Mouse (Mus musculus) urinary bladder, postnatal 25 days (tissue): ENCODE results near the gene Tpgs1.

Experiments used
- DNase-seq: peaks from one replicate; pipeline ENCODE4 v3.0.0; 2022; ENCODE audit warnings: low spot score

Tpgs1 gene

DNA sequence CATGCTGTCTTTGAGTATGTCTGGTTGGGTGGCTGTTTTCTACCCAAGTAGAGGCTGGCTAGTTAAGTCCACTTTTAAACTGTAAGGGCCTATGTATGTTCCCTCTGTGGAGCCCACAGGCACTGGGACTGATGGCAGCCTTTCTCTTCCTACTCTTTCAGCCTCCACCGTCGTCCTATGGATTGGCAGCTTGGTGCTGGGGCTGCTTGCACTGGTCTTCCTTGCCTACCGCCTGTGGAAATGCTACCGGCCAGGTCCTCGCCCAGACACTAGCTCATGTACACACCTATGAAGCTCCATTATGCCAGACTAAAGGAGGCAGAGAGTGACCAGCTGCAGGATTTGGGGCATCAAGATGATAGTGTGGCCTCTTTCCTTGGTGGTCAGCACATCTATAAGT is 1.1 kb upstream of the Tpgs1 start:
- DNase-seq: no peak

DNA sequence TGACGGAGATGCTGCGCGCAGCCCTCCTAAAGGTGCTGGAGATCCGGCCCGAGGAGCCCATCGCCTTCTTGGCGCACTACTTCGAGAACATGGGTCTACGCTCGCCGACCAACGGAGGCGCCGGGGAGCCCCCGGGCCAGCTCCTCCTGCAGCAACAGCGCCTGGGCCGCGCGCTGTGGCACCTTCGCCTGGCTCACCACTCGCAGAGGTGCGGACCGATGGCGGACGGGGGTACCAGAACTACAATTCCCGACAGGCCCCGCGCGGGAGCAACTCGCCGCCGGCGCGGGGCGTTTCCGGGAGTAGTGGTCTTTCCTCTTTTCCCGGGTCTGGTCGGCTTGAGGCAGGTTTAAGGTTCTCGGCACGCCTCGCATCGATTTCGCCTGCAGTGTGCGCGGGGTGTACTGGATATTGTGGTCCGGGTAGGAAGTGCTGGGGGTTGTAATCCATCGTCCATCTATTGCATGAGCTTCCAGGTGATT is 448 bp downstream of the Tpgs1 start:
- DNase-seq: peak; percentile 70

DNA sequence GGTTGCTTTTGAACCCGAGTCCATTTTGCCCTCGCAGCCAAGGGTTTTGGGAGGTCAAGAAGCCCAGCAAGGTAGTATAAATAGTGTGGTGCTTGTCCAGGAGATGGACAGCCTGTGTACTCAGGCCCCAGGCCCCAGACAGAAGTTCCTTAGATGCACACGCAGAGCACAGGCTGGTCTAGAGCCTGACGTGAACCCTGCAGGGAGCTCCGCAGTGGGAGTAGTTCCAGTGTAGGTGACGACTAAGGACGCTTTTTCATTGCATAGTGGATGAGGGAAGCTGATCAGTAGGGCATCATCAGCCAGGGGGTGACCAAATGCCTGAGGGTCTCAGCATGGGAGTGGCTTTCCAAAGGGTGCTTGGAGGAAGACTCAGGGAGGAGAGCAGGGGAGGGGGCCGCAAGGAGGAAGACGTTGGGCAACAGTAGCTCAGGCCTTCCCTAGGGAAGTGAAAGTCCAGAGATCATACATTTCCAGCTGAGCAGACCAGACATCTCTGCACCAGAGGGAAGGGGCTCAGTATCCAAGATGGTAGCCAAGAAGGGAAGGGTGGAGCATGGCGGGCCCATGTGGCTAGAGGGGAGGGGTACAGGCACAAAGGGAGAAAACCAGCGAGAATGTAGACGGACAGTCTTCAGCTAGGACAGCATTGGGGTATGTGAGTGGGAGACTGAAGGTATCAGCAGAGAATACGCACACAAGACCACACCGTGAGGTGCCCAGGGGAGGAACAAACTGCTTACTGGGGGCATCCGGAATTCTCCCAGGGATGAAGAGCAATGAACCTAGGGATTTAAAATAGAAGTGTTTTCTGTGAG is 1.1 kb downstream of the Tpgs1 start:
- no peak for DNase-seq

DNA sequence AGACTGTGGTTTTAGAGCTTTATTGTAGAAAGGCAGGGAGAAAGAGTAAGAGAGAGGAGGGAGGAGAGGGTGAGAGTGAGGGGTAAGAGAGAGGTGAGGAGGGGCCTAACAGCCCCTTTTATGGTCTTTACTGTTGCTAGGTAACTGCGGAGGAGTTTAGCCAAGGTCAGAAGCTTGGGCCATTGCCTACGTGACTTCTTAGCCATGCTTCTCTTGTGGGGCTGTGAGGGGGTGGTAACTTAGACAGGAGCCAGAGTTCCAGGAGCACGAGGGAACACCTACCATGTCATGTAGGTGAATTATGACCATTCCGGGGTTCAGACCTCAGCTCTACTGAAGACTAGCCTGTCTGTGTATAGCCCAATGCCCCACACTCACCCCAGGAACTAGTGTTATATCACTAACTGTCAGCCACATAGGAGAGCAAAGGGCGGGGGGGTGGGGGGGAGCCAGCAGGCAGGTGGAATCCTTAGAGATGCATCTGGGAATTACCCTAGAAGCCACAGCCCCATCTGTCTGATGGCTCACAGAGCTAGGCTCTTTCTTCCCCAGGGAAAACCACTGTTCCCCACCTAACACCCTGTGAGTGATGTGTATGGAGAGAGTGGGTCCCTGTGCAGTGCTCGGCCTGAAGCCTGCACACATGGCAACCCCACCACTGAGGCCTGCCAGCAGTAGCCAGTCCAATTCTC is 2.4 kb downstream of the Tpgs1 start:
- no peak for DNase-seq

DNA sequence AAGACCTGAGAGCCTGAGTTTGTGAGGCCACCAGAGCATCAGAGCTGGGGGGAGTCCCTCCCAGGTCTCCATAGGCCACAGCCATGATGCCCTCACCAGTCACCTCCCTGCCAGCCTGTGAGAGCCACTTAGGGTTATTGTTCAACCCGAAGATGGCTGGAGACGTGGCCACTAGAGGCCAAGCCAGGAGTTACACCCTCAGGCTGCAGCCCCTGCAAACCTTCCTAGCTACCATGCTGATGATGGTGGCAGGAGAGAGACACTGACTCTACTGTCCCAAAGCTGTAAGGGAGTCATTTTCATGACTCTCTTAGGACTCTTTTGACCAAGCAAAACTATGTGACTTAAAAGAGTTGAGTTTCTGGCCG is 2.9 kb downstream of the Tpgs1 start:
- DNase-seq: no peak

DNA sequence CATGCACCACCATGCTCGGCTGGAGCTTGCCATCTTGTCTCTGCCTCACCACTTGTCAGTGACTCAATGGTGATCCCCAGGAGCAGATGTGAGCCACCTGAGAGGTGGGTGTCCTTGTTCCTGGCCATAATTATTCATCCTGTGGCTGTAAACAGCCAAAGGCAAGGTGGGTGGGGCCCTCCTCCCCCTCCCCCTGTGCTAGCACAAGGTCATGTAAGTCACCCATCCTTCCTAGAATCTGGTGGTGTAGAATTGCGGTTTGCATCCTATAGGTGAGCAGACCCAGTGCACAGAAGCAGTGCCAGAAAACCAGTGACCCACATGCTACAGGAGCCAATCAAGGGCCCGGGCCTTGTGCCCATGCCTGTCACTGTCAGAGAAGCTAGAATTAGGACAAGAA is 3.9 kb downstream of the Tpgs1 start:
- DNase-seq: no peak

DNA sequence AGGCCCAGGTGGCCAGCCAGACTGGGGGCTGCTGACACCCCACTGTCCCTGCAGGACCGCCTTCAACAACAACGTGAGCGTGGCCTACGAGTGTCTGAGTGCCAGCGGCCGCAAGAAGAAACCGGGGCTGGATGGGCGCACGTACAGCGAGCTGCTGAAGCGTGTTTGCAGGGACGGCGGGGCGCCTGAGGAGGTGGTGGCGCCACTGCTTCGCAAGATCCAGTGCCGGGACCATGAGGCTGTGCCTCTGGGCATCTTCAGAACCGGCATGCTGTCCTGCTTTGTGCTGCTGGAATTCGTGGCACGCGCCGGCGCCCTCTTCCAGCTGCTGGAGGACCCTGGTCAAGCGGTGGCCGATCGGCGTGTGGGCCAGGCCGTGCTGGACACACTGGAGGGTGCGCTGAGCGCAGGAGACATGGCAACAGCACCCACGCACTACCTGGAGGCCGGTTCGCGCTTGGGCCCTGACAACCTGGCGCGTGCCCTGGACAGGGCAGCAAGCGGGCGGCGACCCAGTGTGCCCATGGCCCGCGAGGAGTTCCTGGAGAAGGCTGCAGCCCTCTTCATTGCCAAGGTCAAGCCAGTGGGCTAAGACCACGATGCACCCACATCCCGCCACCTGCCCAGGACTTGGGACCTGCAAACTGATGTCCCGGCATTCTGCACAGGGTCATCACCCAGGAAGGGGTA is 6.3 kb downstream of the Tpgs1 start:
- no peak for DNase-seq

DNA sequence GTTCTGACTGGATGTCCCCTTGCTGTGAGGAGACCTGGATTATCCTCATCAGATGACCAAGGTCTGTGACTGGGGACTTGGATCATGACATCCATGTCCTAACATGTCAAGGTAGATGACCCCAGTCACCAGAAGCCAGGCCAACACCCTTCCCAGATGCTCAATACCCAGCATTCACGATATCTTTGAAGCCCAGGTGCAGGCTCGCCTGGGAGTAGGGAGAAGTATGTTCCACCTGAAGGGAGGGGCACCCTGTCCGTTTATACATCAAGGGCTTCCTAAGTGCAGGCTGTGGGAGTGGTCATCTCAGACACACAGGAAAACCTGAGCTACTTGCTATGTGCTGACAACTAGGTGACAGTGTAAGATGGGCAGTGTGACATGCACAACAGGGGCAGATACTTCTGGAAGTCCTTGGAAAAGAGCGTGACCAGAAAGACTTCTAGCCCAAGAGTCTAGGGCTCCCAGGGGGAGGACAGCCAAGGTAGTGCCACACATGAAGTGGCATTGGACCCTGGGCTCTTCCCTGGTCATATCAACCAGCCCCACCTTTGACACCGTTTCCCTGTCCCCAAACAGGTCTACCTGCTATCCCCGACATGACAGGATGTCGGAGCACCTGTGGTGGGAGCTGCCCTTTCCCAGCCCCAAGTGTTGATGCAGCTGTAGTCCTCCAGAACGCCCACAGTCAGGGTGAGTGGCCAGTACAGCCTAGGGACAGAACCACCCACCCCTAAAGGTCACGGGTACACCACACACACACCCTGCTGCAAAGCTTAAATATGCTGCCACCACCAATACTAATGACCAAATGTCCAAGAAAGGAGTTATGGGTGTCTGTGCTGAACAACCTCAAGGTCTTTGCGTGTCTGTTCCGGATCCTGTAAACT is 11.7 kb downstream of the Tpgs1 start:
- no peak for DNase-seq

DNA sequence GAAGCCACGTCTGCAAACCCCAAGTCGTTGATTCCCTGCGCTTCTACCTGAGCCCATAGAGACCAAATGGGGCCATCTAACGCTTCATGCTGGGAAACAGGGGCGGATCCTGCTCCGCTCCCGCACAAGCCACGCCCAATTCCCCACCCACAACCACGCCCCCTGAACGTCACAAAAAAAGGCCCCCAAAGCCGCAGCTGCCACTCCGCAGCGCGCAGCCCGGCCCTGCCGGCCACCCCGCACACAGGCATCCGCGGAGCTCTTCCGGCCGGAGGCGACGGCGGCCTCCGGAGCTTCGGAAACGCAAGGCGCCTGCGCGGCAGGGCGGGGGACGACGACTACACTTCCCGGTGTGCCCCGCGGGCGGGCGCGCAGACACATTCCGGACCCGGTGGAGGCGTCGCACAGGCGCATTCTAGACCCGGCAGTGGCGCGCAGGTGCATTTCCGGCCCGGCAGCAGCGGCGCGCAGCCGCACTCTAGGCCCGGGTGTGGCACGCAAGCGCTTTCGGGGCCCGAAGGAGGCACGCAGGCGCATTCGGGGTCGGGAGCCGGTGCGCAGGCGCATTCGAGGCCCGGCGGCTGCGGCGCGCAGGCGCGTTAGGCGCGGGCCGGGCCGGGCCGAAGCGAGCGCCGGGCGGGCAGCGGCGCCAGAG is 12.5 kb downstream of the Tpgs1 start, which contains the start of gene Cdc34:
Gene Cdc34, plus strand, starts transcription at position 605 of the 655 bp plus-strand sequence.
- peak; percentile 99 for DNase-seq

DNA sequence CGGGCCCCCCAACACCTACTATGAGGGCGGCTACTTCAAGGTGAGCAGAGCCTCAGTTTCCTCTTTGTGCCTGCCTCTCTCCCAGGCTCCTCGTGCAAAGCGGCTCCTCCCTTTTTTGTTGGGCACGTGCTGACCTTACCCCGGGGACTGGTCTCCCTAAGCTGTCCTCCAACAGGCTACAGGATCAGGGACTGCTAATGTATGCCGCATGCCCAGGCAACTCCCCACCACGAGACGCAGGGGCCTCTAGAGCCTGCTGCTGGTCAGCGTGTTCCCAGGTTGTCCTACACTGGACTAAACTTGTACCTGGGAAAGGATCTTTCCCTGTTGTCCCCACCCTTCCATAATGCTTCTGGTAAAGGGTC is 13.4 kb downstream of the Tpgs1 start:
- DNase-seq: no peak

DNA sequence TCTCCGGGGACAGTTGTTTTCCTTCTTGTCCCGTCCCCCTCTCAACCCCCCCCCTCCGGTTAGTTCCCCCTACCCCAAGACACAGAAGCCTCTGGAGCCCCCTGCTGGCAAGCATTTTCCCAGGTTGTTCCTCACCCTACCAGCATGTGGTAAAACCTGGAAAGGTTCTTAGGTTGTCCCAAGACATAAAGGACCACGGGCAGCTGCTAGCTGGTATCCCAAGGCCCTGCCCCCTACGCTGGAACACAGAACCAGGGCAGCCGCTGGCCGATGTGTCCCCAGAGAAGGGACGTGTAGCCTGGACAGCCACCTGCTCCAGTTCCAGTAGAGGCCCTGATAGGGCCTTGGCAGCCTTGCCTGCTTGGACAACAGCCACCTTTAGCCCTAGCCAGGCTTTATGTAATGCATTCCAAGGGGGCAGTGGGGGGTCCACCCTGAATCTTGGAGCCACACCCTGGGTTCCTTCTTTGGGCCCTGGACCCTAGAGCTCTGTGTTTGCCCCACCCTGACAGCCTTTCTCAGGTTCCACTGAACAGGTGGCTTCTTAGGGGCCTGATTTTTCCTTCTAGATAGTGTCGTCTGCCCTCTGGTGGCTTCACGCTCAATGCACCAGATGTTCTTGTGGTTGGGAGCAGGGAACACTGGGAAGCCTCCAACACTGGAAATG is 13.9 kb downstream of the Tpgs1 start:
- DNase-seq: peak; percentile 60

DNA sequence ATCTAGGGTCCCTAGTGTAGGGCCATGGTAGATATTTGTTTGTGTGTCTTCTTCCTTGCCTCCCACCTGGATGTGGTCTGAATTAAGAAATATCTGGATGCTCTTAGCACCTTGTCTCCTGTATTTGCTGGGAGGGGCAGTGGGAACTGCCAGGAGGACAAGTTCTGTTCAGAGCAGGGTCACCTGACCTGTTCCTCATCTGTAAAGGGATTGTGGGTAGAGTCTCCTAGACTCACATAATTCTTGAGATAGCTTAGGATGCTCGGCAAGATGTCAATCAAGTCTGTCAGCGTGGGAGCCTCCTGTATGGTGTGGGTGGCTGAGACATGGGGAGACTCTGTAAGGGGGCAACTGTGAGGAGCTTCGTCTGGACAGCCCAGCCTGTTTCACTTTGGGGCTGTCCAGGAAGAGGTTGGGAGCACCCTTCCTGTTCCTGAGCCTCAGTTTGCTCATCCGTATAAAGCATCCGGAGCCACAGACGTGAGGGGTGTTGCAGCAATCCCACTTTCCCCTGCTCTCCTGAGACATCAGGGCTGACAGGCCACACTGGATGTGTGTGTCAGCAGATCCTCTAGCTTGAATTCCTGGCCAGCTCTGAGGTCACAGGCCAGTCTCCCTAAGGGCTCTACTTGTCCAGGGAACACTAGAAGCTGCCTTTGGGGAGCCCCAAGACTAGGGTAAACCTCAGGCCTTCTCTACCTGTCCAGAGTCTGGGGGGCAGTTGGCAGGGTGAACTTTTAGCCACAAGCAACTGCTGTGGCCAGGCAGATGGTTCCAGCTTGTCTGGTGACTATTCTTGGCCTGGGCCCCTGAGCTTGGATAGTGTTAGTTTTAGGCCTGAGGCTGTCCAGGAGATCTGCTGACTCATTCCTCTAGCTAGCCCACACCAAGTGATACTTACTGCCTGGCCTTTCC is 14.8 kb downstream of the Tpgs1 start:
- no peak for DNase-seq

DNA sequence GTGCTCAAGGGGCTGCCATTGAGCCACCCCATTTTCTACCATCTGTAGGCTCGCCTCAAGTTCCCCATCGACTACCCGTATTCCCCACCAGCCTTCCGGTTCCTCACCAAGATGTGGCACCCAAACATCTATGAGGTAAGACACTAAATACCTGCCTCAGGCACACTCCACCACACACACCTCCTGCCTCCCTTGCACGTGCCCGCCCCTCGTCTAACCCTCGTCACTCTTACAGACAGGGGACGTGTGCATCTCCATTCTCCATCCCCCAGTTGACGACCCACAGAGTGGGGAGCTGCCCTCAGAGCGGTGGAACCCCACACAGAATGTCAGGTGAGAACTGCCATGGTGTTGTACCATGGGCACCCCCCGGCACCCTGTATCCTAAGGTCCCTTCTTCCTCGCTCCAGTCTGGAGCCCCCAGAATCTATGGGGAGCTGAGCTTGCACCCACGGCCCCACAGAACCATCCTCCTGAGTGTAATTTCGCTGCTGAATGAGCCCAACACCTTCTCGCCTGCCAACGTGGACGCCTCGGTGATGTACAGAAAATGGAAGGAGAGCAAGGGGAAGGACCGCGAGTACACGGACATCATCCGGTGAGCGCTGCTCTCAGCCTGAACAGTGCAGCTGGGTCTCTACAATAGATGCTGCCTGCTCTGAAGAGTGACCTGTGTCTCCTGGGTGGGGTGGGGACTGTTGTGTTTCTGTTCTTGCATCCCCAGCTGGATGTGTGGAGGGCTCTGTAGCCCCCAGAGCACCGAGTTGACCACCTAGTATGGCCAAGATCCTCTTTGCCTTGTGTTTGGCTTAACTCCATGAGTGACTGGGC is 15.8 kb downstream of the Tpgs1 start:
- no peak for DNase-seq

DNA sequence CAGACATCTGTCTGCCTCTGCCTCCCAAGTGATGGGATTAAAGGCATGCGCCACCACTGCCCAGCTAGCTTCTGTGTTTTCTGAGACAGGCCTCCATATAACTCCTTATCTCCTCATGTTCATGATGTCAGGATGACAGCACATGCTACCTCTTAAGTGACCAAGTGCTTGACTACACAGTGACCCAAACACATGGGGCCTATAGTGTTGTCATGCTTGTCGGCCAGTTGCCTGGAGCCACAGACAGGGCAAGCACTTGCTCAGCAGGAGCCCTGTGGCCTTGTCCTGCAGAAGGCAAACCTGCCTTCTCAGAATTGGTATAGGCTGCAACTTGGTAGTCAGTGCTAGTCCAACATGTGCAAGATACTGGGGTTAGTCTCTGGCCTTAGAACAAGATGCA is 17.1 kb downstream of the Tpgs1 start:
- DNase-seq: no peak

DNA sequence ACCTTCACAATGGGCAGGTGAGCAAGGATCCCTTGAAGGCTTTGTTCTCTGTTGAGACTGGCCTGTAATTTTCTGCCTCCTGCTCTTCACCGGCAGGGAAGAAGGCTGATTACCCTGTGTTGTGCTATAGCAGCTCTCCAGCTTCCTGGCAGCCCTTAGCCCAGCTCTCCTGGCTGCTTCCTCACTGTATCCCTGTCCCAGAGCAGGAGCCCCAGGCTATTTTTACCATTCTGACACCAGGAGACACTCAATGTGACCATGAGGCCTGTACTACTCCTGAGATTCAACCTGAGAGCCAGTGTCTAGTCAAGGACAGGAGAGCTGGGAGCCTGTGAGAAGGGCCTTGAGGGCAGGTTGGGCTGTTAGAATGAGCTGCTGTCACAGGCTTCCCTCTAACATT is 17.5 kb downstream of the Tpgs1 start:
- DNase-seq: no peak

DNA sequence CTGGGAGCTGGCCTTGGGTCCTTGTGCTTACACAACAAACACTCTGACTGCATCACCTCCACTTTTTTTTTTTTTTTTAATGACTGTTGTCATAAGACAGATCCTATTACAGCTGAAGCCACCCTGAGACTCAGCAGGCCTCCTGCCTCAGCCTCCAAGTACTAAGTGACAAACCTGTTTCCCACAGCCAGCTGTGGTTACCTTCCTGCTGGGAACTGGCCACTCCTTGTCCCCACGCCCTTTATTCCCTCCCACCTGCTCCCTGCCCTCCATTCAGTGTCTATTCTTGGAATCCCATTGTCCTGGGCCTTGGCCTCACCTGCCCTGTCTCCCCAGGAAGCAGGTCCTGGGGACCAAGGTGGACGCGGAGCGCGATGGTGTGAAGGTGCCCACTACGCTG is 18.3 kb downstream of the Tpgs1 start:
- DNase-seq: no peak

DNA sequence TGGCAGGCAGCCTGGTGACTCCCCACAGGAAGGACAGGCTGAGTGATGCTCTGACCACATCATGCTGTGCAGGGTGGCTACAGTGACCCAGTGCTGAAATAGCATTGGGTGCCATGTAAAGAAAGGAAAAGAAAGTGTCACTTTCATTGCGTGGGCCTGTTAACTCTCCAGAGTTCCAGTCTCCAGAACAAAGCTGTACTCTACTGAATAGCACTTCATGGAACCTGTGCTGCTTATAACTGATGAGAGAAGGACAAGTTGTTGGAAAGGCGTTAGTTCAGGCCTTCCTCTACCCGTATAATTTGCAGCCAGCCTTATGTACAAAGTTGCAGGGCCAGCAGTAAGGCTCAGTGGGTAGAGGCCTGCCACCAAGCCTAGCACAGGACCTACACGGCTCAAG is 19.6 kb downstream of the Tpgs1 start, which contains the start of gene Gzmm:
Gene Gzmm, plus strand, starts transcription at position 301 of the 400 bp plus-strand sequence.
- DNase-seq: no peak

DNA sequence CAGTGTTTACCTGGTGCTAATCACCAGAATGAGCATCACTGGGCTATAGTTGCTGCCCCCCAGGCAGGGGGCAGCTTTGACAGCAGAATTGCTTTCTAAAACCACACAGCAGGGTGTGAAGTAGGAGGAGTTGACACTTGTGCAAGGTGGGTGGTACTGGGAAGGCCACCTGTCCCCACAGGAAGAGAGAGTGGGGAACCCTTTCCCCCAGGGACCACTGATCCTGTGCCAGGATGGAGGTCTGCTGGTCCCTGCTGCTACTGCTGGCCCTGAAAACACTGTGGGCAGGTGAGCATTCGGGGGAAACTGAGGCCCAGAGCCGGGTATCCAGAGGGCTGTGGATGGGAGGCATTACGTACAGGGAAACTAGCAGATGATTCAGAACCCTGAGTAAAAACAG is 20.0 kb downstream of the Tpgs1 start:
- no peak for DNase-seq
